Comparison of ENCODE assay signal across 34 mouse cellular contexts in the genomic region with DNA sequence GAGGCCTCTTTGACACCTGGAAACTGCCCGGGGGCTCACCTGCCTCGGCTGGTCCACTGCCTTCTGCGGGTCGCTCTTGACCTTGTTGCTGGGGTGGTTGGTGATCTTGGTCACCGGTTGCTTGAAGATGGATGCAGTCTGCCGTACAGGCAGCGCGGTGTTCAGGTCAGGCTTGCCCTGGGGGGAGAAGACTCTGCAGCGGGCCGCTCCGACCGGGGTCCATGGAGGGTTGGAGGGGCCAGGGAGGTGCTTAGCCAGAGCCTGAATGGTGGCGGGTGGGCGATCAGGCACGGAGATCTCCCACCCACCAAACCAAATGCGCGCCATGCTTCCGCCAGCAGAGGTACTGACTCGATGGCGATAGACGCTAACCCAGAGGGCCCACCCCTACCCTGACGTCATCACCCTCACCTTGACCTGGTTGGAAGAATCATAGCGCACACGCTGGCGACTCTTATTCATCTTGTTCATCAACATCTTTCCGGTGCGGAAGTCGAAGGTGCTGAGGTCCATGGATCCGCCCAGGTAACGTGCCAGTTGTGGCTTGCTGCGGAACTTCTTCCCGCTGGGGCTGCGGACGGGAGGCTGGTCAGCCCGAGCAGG. TPM values are rescaled to one million over a fixed set of nuclear protein-coding genes. Genes with fewer than 3 reads are reported as not detected.
DNase-seq lines count a peak whose midpoint lies in the region; ATAC-seq lines count a peak whose summit lies in the region.
"Had no signal": no experiment of that assay in that cellular context is flagged by ENCODE, and none has a peak within 500 bp of the region (broad histone marks: within the 10 kb centered on the region; RNA-seq: fewer than 3 reads in every experiment).

No protein-coding gene starts in this region.

- no peak overlapping the region for H3K4me2 ChIP-seq in forebrain, embryonic 12.5 days
- no peak overlapping the region for H3K4me2 ChIP-seq in forebrain, embryonic 14.5 days (ENCODE audit: low read length)
- no peak overlapping the region for H3K4me2 ChIP-seq in midbrain, embryonic 14.5 days (ENCODE audit: low read length)
- H3K4me2 ChIP-seq: heart, embryonic 13.5 days; hindbrain, embryonic 15.5 days; kidney, embryonic 15.5 days; liver, embryonic 12.5 days; midbrain, embryonic 13.5 days; neural tube, embryonic 15.5 days had no signal

- H3K4me3 ChIP-seq in forebrain, embryonic 12.5 days (replicated peaks) = no peak overlapping the region
- H3K4me3 ChIP-seq in forebrain, embryonic 14.5 days (ENCODE audit: low read depth, low read length) = no peak overlapping the region
- 0 out of 2 replicates have a peak overlapping the region, but pooled peaks have one; percentile 17 for H3K4me3 ChIP-seq in midbrain, embryonic 10.5 days
- H3K4me3 ChIP-seq in midbrain, embryonic 14.5 days (replicated peaks; ENCODE audit: low read depth, low read length) = no peak overlapping the region
- H3K4me3 ChIP-seq: erythroblast, embryonic 14.5 days; heart, embryonic 13.5 days; hindbrain, embryonic 15.5 days; kidney, embryonic 15.5 days; liver, embryonic 12.5 days; midbrain, embryonic 13.5 days; neural tube, embryonic 15.5 days had no signal

- H3K27me3 ChIP-seq in forebrain, embryonic 12.5 days = no peaks in the 10 kb centered on the region
- H3K27me3 ChIP-seq in forebrain, embryonic 14.5 days (replicated peaks; ENCODE audit: control insufficient read depth, insufficient read depth, low read length) = no peaks in the 10 kb centered on the region
- H3K27me3 ChIP-seq in midbrain, embryonic 10.5 days (ENCODE audit: low read depth, poor library complexity, severe bottlenecking) = no peaks in the 10 kb centered on the region
- no peaks in the 10 kb centered on the region for H3K27me3 ChIP-seq in midbrain, embryonic 14.5 days (ENCODE audit: control insufficient read depth, insufficient read depth, low read length)
- H3K27me3 ChIP-seq: CH12.LX; heart, embryonic 13.5 days; hindbrain, embryonic 15.5 days; kidney, embryonic 15.5 days; liver, embryonic 12.5 days; midbrain, embryonic 13.5 days; neural tube, embryonic 15.5 days had no signal

- DNase-seq in adrenal gland, adult (ENCODE audit: inconsistent age in 2 of 2, low spot score in 1 of 2) = peak; percentile 31 to 43
- no peak for DNase-seq in adrenal gland, postnatal 36 days
- DNase-seq in forebrain, embryonic 14.5 days (ENCODE audit: low spot score) = no peak
- DNase-seq in midbrain, embryonic 10.5 days (ENCODE audit: low spot score) = no peak
- no peak for DNase-seq in midbrain, embryonic 14.5 days
- DNase-seq in R1 (ENCODE audit: low read depth, low spot score) = peak; percentile 94
- no peak for DNase-seq in urinary bladder, postnatal 36 days (ENCODE audit: low spot score in 2 of 2)
- DNase-seq: adrenal gland, postnatal 25 days; cerebellum, adult 8-10 months; cerebellum, postnatal 36 days; embryo, embryonic 11 days; gastrocnemius, postnatal 10 days; heart, postnatal 10 days; kidney, adult 11 months; kidney, postnatal 25 days; liver, postnatal 0 days; lung, postnatal 36 days; retina, postnatal 1 day; right cerebral cortex, postnatal 25 days; thymus, postnatal 14 days had no signal

- peaks cover 66% of the 10 kb centered on the region for H3K36me3 ChIP-seq in forebrain, embryonic 12.5 days (replicated peaks)
- H3K36me3 ChIP-seq in forebrain, embryonic 14.5 days (ENCODE audit: control insufficient read depth, insufficient read depth, low read length) = peaks cover 71% of the 10 kb centered on the region
- peaks cover 74% of the 10 kb centered on the region for H3K36me3 ChIP-seq in midbrain, embryonic 10.5 days
- H3K36me3 ChIP-seq in midbrain, embryonic 14.5 days (ENCODE audit: control insufficient read depth, insufficient read depth, low read length) = peaks cover 62% of the 10 kb centered on the region

- peaks cover 19% of the 10 kb centered on the region for H3K4me1 ChIP-seq in forebrain, embryonic 12.5 days
- H3K4me1 ChIP-seq in forebrain, embryonic 14.5 days (ENCODE audit: control insufficient read depth, insufficient read depth, low read length) = peaks cover 14% of the 10 kb centered on the region
- H3K4me1 ChIP-seq in midbrain, embryonic 10.5 days = peaks cover 25% of the 10 kb centered on the region
- peaks cover 17% of the 10 kb centered on the region for H3K4me1 ChIP-seq in midbrain, embryonic 14.5 days (ENCODE audit: control insufficient read depth, insufficient read depth, low read length)

- 95% methylated on average over 35 of the region's 35 CpGs for WGBS in forebrain, embryonic 12.5 days
- 94% methylated on average over 35 of the region's 35 CpGs for WGBS in forebrain, embryonic 14.5 days
- WGBS in midbrain, embryonic 10.5 days = 97% methylated on average over 35 of the region's 35 CpGs
- 96% methylated on average over 35 of the region's 35 CpGs for WGBS in midbrain, embryonic 14.5 days

- H3K9ac ChIP-seq in forebrain, embryonic 12.5 days = peak overlapping the region; percentile 12; the same call in 1 of the 2 replicates
- no peak overlapping the region for H3K9ac ChIP-seq in forebrain, embryonic 14.5 days (ENCODE audit: low read length)
- H3K9ac ChIP-seq in midbrain, embryonic 14.5 days (replicated peaks; ENCODE audit: low read length) = no peak overlapping the region
- H3K9ac ChIP-seq: heart, embryonic 13.5 days; hindbrain, embryonic 15.5 days; kidney, embryonic 15.5 days; liver, embryonic 12.5 days; liver, postnatal 0 days; midbrain, embryonic 13.5 days had no signal

- ATAC-seq in forebrain, embryonic 12.5 days (ENCODE audit: low FRiP score) = no peak
- ATAC-seq in forebrain, embryonic 14.5 days = no peak
- no peak for ATAC-seq in midbrain, embryonic 14.5 days (ENCODE audit: low FRiP score, low TSS enrichment)
- ATAC-seq: inflammation-experienced regulatory T-cells, adult 6 months; liver, embryonic 12.5 days; liver, postnatal 0 days; midbrain, embryonic 13.5 days had no signal

- H3K27ac ChIP-seq in forebrain, embryonic 12.5 days = no peak overlapping the region
- H3K27ac ChIP-seq in forebrain, embryonic 14.5 days (ENCODE audit: low read depth, low read length) = no peak overlapping the region
- no peak overlapping the region for H3K27ac ChIP-seq in midbrain, embryonic 10.5 days (replicated peaks)
- no peak overlapping the region for H3K27ac ChIP-seq in midbrain, embryonic 14.5 days (replicated peaks; ENCODE audit: low read depth, low read length)
- H3K27ac ChIP-seq: heart, embryonic 13.5 days; hindbrain, embryonic 15.5 days; kidney, embryonic 15.5 days; midbrain, embryonic 13.5 days; neural tube, embryonic 15.5 days had no signal

- H3K9me3 ChIP-seq in forebrain, embryonic 12.5 days = no peaks in the 10 kb centered on the region
- no peaks in the 10 kb centered on the region for H3K9me3 ChIP-seq in forebrain, embryonic 14.5 days (replicated peaks; ENCODE audit: control insufficient read depth, low read length)
- H3K9me3 ChIP-seq in midbrain, embryonic 10.5 days (replicated peaks) = no peaks in the 10 kb centered on the region
- no peaks in the 10 kb centered on the region for H3K9me3 ChIP-seq in midbrain, embryonic 14.5 days (ENCODE audit: control insufficient read depth, low read length)
- H3K9me3 ChIP-seq: heart, embryonic 13.5 days; hindbrain, embryonic 15.5 days; kidney, embryonic 15.5 days; liver, embryonic 12.5 days; midbrain, embryonic 13.5 days; neural tube, embryonic 15.5 days had no signal

RNA-seq across cellular contexts. Expression of gene Mbd3, which starts 4.2 kb away (rescaled TPM):
- 100 to 1,000 TPM; 140 to 148 TPM for total RNA-seq in adrenal gland, postnatal 36 days (2021)
- 312 and 327 TPM in 2 replicates for polyA plus RNA-seq in forebrain, embryonic 12.5 days (2016; fragmentation: Nextera tagmentation; extraction: Ambion mirVana)
- polyA plus RNA-seq in forebrain, embryonic 14.5 days (2014; fragmentation: Nextera tagmentation; extraction: Ambion mirVana) = 216 and 221 TPM in 2 replicates
- polyA plus RNA-seq in midbrain, embryonic 10.5 days (2016; fragmentation: Nextera tagmentation; extraction: Ambion mirVana) = 338 and 351 TPM in 2 replicates
- 166 and 208 TPM in 2 replicates for polyA plus RNA-seq in midbrain, embryonic 14.5 days (2014; fragmentation: Nextera tagmentation; extraction: Ambion mirVana)

RNA-seq across cellular contexts. Expression of gene Mex3d, which starts 7.7 kb away (rescaled TPM):
- 10 to 100 TPM; 22.4 to 29.9 TPM for total RNA-seq in adrenal gland, postnatal 36 days (2021)
- 17.3 and 21.3 TPM in 2 replicates for polyA plus RNA-seq in forebrain, embryonic 12.5 days (2016; fragmentation: Nextera tagmentation; extraction: Ambion mirVana)
- polyA plus RNA-seq in forebrain, embryonic 14.5 days (2014; fragmentation: Nextera tagmentation; extraction: Ambion mirVana) = 16.9 and 17.8 TPM in 2 replicates
- polyA plus RNA-seq in midbrain, embryonic 10.5 days (2016; fragmentation: Nextera tagmentation; extraction: Ambion mirVana) = 6.3 and 6.4 TPM in 2 replicates
- polyA plus RNA-seq in midbrain, embryonic 14.5 days (2014; fragmentation: Nextera tagmentation; extraction: Ambion mirVana) = 17.3 and 28.2 TPM in 2 replicates

RNA-seq across cellular contexts. Expression of gene Uqcr11, which starts 11.5 kb away (rescaled TPM):
- total RNA-seq in adrenal gland, postnatal 36 days (2021) = 100 to 1,000 TPM; 876 to 886 TPM
- polyA plus RNA-seq in forebrain, embryonic 12.5 days (2016; fragmentation: Nextera tagmentation; extraction: Ambion mirVana) = 371 and 400 TPM in 2 replicates
- 628 and 893 TPM in 2 replicates for polyA plus RNA-seq in forebrain, embryonic 14.5 days (2014; fragmentation: Nextera tagmentation; extraction: Ambion mirVana)
- polyA plus RNA-seq in midbrain, embryonic 10.5 days (2016; fragmentation: Nextera tagmentation; extraction: Ambion mirVana) = 610 and 635 TPM in 2 replicates
- 532 and 742 TPM in 2 replicates for polyA plus RNA-seq in midbrain, embryonic 14.5 days (2014; fragmentation: Nextera tagmentation; extraction: Ambion mirVana)

RNA-seq across cellular contexts. Expression of gene Tcf3, which starts 38.3 kb away (rescaled TPM):
- 10 to 100 TPM; 48.2 to 64.3 TPM for total RNA-seq in adrenal gland, postnatal 36 days (2021)
- 203 and 205 TPM in 2 replicates for polyA plus RNA-seq in forebrain, embryonic 12.5 days (2016; fragmentation: Nextera tagmentation; extraction: Ambion mirVana)
- polyA plus RNA-seq in forebrain, embryonic 14.5 days (2014; fragmentation: Nextera tagmentation; extraction: Ambion mirVana) = 64.4 and 73.5 TPM in 2 replicates
- polyA plus RNA-seq in midbrain, embryonic 10.5 days (2016; fragmentation: Nextera tagmentation; extraction: Ambion mirVana) = 190 and 191 TPM in 2 replicates
- 49.8 and 60.4 TPM in 2 replicates for polyA plus RNA-seq in midbrain, embryonic 14.5 days (2014; fragmentation: Nextera tagmentation; extraction: Ambion mirVana)

RNA-seq across cellular contexts. Expression of gene Plk5, which starts 38.9 kb away (rescaled TPM):
- under 1 TPM in 1 of 2 experiments, not detected in 1; 0.26 TPM for total RNA-seq in adrenal gland, postnatal 36 days (2021)
- polyA plus RNA-seq in forebrain, embryonic 12.5 days (2016; fragmentation: Nextera tagmentation; extraction: Ambion mirVana) = 0.23 and 0.40 TPM in 2 replicates
- 1.2 and 1.9 TPM in 2 replicates for polyA plus RNA-seq in forebrain, embryonic 14.5 days (2014; fragmentation: Nextera tagmentation; extraction: Ambion mirVana)
- polyA plus RNA-seq in midbrain, embryonic 10.5 days (2016; fragmentation: Nextera tagmentation; extraction: Ambion mirVana) = 0.12 and 0.32 TPM in 2 replicates
- 2.9 and 3.2 TPM in 2 replicates for polyA plus RNA-seq in midbrain, embryonic 14.5 days (2014; fragmentation: Nextera tagmentation; extraction: Ambion mirVana)
- total RNA-seq: CH12.LX; gastrocnemius, postnatal 10 days; granulocyte monocyte progenitor cell, adult 5-6 weeks; hematopoietic stem cell, adult 5-6 weeks; megakaryocyte, adult 5-6 weeks had no signal
- polyA plus RNA-seq: C2C12; erythroblast, embryonic 14.5 days; heart, embryonic 13.5 days; inflammation-experienced regulatory T-cells, adult 6 months had no signal

Comparison
In these comparisons a context has a peak if more than half of its experiments do, and no peak if none do; other contexts are left out.
1. DNase-seq: peak in adrenal gland, adult (2 of 2) and R1 (single experiment); none in adrenal gland, postnatal 36 days (0 of 2), forebrain, embryonic 14.5 days (single experiment), midbrain, embryonic 10.5 days (single experiment), midbrain, embryonic 14.5 days (single experiment) and urinary bladder, postnatal 36 days (0 of 2).